Mouse (Mus musculus) liver, adult 2 months (tissue): ENCODE results near the gene Coro2b.

Experiments used
- CTCF ChIP-seq: fragments of 200-500 bp; IDR thresholded peaks from 2 replicates; pipeline ENCODE4 v1.5.1; 2011; ENCODE audit warnings: low read depth, low read length, control low read depth
- POLR2A ChIP-seq: fragments of 200-500 bp; IDR thresholded peaks from 2 replicates; pipeline ENCODE4 v1.6.1; 2011; ENCODE audit warnings: low read length, control low read depth; ENCODE audit not compliant: insufficient read depth; ENCODE audit errors: extremely low read depth

DNA sequence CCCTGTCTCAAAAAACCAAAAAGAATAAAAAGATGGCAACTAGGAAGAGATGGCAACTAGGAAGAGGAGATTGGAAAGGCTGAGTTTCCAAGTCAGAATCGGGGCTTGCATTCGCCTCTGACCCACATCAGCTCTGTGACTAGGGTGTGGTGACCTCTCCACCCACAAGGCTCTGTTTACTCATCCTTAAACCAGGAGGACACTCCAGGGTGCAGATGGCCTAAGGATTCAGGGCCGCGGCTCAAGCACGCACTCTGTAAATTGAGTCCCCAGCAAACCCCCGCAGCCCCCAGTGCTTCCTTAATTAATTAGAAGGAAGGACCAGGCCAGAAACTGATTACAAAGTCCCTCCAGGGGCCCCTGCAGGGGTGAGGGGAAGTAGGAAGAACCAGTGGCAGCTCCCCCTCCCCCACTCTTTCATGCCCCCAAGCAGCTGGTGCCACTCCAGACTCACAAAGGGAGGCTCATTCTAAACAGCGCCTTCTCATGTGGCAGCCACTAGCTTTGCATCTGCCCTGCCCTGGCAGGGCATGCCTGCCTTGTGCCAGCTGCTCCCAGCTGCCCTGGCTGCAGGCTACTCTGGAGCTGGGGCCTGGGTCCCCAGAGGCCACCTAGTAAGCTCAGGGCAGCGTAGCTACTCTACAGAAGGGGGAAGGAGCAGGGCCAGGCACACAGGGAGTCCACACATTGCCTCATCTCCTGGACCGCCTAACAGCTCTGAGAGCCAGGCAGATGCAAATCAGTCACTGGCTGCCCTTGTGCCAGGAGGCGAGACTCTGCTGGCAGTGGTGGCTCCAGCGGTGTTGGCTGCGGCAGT lies 5.2 kb downstream of the Coro2b start:
- no peak for TF ChIP-seq POLR2A
- TF ChIP-seq CTCF: no peak
